Mouse (Mus musculus) brain, embryonic 14.5 days (tissue): ENCODE measurements around the gene Spsb1.

ENCODE experiments used
- CTCF ChIP-seq: fragments of 200-500 bp; IDR thresholded peaks from 2 replicates; pipeline ENCODE4 v1.5.1; 2012; ENCODE audit warnings: inconsistent platforms, mild to moderate bottlenecking, moderate library complexity, borderline replicate concordance; ENCODE audit not compliant: insufficient read depth, insufficient read length; ENCODE audit errors: extremely low read depth
- POLR2A ChIP-seq: fragments of 200-500 bp; IDR thresholded peaks from 2 replicates; pipeline ENCODE4 v1.6.1; 2012; ENCODE audit warnings: mild to moderate bottlenecking, inconsistent platforms, borderline replicate concordance; ENCODE audit not compliant: poor library complexity, insufficient read depth, insufficient read length, severe bottlenecking; ENCODE audit errors: extremely low read depth

DNA sequence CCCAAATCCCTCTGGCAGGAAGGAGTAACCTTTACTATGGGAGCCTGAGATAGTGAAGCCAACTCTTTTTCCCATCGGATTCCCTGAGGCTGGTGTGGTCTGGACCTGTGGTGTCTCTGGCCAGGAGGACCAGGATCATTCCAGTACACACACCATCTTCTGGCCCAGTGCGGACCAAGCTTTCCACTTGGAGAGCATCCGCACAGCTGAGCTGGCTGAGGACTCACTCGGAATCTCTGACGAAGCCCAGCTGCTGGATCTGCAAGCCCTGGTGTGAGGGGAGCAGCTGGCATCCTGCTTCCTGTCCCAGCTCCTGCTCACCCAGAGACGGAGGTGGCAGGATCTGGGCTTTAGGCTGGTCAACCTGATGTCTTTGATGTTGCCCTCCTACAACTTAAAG is 78.1 kb downstream of the Spsb1 start:
- no peak for TF ChIP-seq POLR2A
- TF ChIP-seq CTCF = no peak
